Mouse (Mus musculus) heart, postnatal 10 days (tissue): ENCODE measurements around the gene Lrrc8b. TPM values are rescaled to one million over a fixed set of nuclear protein-coding genes. Genes with fewer than 3 reads are reported as not detected.

Experiments used
- DNase-seq, 2 experiments: peaks; one replicate each; pipeline ENCODE4 v3.0.0; 2021
- intact Hi-C: fragments of 180-260 bp; cut with DNase I; formaldehyde crosslinking; loops from one replicate; pipeline ENCODE4 v1.15.1; 2025
- total RNA-seq, 2 experiments: library from RNA; stranded (reverse); gene quantifications; 2 replicates each; pipeline ENCODE4 v1.2.3; 2021

Lrrc8b gene
- total RNA-seq, 2 experiments from 2014 or later: 15.8 to 19.8 TPM

- intact Hi-C loops: no loop called here
- DNase-seq: peak; percentile 35 to 36
Observed at GRCm38 (mm10) chr5:105477527-105477926, 62.0 kb downstream of the Lrrc8b start.

- DNase-seq: no peak
- intact Hi-C loops: no loop called here
Observed at GRCm38 (mm10) chr5:105479673-105480072, 64.1 kb downstream of the Lrrc8b start.

GRCm38 (mm10) chr5:105480561-105480960, 65.0 kb downstream of the Lrrc8b start:
- intact Hi-C loops: no loop called here

GRCm38 (mm10) chr5:105483632-105484031, 68.1 kb downstream of the Lrrc8b start:
- intact Hi-C loops: no loop called here
- DNase-seq: no peak

More at GRCm38 (mm10) chr5:105480561-105480960, 65.0 kb downstream of the Lrrc8b start:
- no peak for DNase-seq

GRCm38 (mm10) chr5:105484247-105484646, 68.7 kb downstream of the Lrrc8b start:
- DNase-seq: no peak
- intact Hi-C loops: no loop called here

GRCm38 (mm10) chr5:105484891-105485290, 69.3 kb downstream of the Lrrc8b start:
- DNase-seq: no peak
- intact Hi-C loops: no loop called here

GRCm38 (mm10) chr5:105490211-105490610, 74.6 kb downstream of the Lrrc8b start:
- intact Hi-C loops: no loop called here
- no peak for DNase-seq

GRCm38 (mm10) chr5:105491389-105491788, 75.8 kb downstream of the Lrrc8b start:
- intact Hi-C loops: loop anchor here (1.0 kb wide), 1 partner anchor 86 kb away; no protein-coding TSS in a partner anchor
- peak; percentile 28 to 39 for DNase-seq

GRCm38 (mm10) chr5:105492367-105493246, 77.0 kb downstream of the Lrrc8b start:
- peak; percentile 33 to 54 for DNase-seq

GRCm38 (mm10) chr5:105493377-105493776, 77.8 kb downstream of the Lrrc8b start:
- intact Hi-C loops: loop anchor here (1.0 to 2.0 kb wide), 2 partner anchors 161 to 375 kb away; no protein-coding TSS in a partner anchor
- no peak for DNase-seq

More at GRCm38 (mm10) chr5:105492367-105493246, 77.0 kb downstream of the Lrrc8b start:
- intact Hi-C loops: loop anchor here (1.0 to 2.0 kb wide), 2 partner anchors 162 to 376 kb away; no protein-coding TSS in a partner anchor

- intact Hi-C loops: no loop called here
- DNase-seq: no peak
Observed at GRCm38 (mm10) chr5:105494246-105494917, 78.8 kb downstream of the Lrrc8b start.

- DNase-seq: peak; percentile 87 to 89
- intact Hi-C loops: no loop called here
Observed at GRCm38 (mm10) chr5:105494918-105495901, 79.6 kb downstream of the Lrrc8b start.

GRCm38 (mm10) chr5:105496133-105496532, 80.6 kb downstream of the Lrrc8b start:
- no peak for DNase-seq
- intact Hi-C loops: no loop called here

GRCm38 (mm10) chr5:105496586-105496985, 81.0 kb downstream of the Lrrc8b start:
- intact Hi-C loops: no loop called here
- DNase-seq: no peak

GRCm38 (mm10) chr5:105498429-105499000, 82.9 kb downstream of the Lrrc8b start:
- DNase-seq: peak; percentile 50 to 51
- intact Hi-C loops: loop anchor here (2.0 kb wide), 1 partner anchor 20 kb away; the partner anchor contains the start of gene Lrrc8c

- intact Hi-C loops: loop anchor here (2.0 kb wide), 1 partner anchor 19 kb away; the partner anchor contains the start of gene Lrrc8c
- DNase-seq: peak in 1 of 2 experiments; percentile 34
Observed at GRCm38 (mm10) chr5:105499396-105499795, 83.8 kb downstream of the Lrrc8b start.

GRCm38 (mm10) chr5:105500132-105501121, 84.9 kb downstream of the Lrrc8b start:
- intact Hi-C loops: no loop called here
- DNase-seq: no peak

- no peak for DNase-seq
Observed at GRCm38 (mm10) chr5:105501136-105501535, 85.6 kb downstream of the Lrrc8b start.

More at GRCm38 (mm10) chr5:105501136-105501535, 85.6 kb downstream of the Lrrc8b start:
- intact Hi-C loops: no loop called here
